ENCODE assay signal across 20 mouse cellular contexts in genomic region chr10:87432306-87432705, GRCm38 (mm10).
"Had no signal": no experiment of that assay in that cellular context is flagged by ENCODE, and none has a peak within 500 bp of the region (broad histone marks: within the 10 kb centered on the region; RNA-seq: fewer than 3 reads in every experiment).

No protein-coding gene starts in this region.

- H3K27ac ChIP-seq: lung, embryonic 15.5 days; midbrain, embryonic 10.5 days; midbrain, embryonic 12.5 days; neural tube, embryonic 13.5 days; neural tube, embryonic 15.5 days had no signal

- H3K9me3 ChIP-seq: lung, embryonic 15.5 days; midbrain, embryonic 12.5 days; neural tube, embryonic 13.5 days; neural tube, embryonic 15.5 days had no signal

- H3K27me3 ChIP-seq: lung, embryonic 15.5 days; neural tube, embryonic 13.5 days; neural tube, embryonic 15.5 days had no signal

- H3K36me3 ChIP-seq: lung, embryonic 15.5 days; midbrain, embryonic 10.5 days; midbrain, embryonic 12.5 days; neural tube, embryonic 13.5 days; neural tube, embryonic 15.5 days had no signal

- DNase-seq: liver, postnatal 0 days; lung, adult 2 months; lung, postnatal 14 days; lung, postnatal 36 days; midbrain, embryonic 14.5 days; right cerebral cortex, adult 18-20 months; right cerebral cortex, postnatal 25 days; right cerebral cortex, postnatal 4 days; spleen, adult 18-20 months; thymus, adult 18-20 months; thymus, postnatal 14 days; thymus, postnatal 36 days had no signal

- H3K9ac ChIP-seq: liver, postnatal 0 days; lung, embryonic 15.5 days; midbrain, embryonic 12.5 days; neural tube, embryonic 13.5 days; neural tube, embryonic 15.5 days had no signal

- H3K4me1 ChIP-seq: lung, embryonic 15.5 days; neural tube, embryonic 13.5 days; neural tube, embryonic 15.5 days had no signal

- H3K4me2 ChIP-seq: lung, embryonic 15.5 days; midbrain, embryonic 12.5 days; neural tube, embryonic 13.5 days; neural tube, embryonic 15.5 days had no signal

- ATAC-seq: liver, postnatal 0 days; lung, postnatal 0 days; midbrain, embryonic 16.5 days had no signal

- H3K4me3 ChIP-seq: lung, embryonic 15.5 days; midbrain, embryonic 10.5 days; midbrain, embryonic 12.5 days; myocyte; neural tube, embryonic 13.5 days; neural tube, embryonic 15.5 days had no signal
